Mouse (Mus musculus): ENCODE measurements around the gene Clec4e.

DNA sequence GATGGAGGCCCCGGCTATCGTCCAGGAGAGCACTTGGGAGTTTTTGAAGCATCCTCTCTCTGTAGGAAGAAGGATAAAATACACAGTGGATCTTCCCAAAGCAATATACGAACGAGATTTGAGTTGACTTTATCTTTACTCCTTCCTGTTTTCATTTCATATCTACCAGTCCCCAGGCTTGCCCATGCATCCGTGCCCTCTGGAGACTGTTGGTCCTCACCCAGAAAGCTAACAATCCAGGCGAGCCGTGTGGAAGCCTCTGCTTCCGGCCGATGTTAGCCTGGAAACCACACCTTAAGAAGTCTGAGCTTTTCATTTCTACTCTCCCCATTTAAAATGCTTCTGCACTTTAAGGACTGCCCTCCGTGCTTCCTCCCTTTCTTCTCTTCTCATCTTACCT is 739 bp downstream of the Clec4e start:
- TF ChIP-seq EP300 (IDR thresholded peaks at IDR 0.05; ENCODE audit: low read depth) (peak; percentile 50; the same call in 1 of the 2 replicates), CTCF (IDR thresholded peaks at IDR 0.05; ENCODE audit: low read depth) (no peak)
